Mouse (Mus musculus): ENCODE measurements around the gene Phkg2. TPM values are rescaled to one million over a fixed set of nuclear protein-coding genes. Genes with fewer than 3 reads are reported as not detected.

Phkg2 gene
- polyA plus RNA-seq, 1 experiment = 53.6 TPM

DNA sequence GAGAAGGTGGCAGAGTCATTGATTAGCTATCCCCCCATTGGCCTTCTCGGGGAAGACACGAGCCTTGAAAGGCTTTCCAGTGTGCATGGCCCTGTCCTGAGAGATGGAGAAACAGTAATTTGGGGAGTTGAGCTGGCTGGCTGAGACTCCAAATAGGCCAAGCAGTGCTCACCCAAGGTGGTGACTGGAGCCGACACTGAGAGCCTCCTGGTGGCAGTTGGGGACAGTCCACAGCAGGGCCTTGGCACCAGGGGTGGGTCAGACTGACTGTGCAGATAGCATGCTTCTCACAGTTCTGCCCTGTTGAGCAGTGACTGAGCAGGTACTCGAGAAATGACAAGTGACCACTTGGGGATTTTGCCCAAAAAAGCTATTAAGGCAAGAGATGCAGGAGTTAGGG is 28.6 kb downstream of the Phkg2 start:
- WGBS = 74% methylated on average over 4 of the region's 4 CpGs
- TF ChIP-seq POLR2A (IDR thresholded peaks at IDR 0.05; ENCODE audit: low read depth, low read length) = no peak
- TF ChIP-seq CTCF (conservative IDR thresholded peaks at IDR 0.05; ENCODE audit: insufficient read depth, insufficient read length, low read depth, low read length) = no peak
- no peak for DNase-seq
- Histone ChIP-seq H3K4me3 (ENCODE audit: insufficient read depth, low read depth, low read length) (no peak overlapping the region), H3K4me1 (ENCODE audit: control insufficient read depth, insufficient read depth, low read length) (no peaks in the 10 kb centered on the region), H3K27ac (ENCODE audit: insufficient read depth, low read depth, low read length) (no peak overlapping the region), H3K27me3 (replicated peaks; ENCODE audit: control insufficient read depth, insufficient read depth, low read length) (no peaks in the 10 kb centered on the region), H3K36me3 (ENCODE audit: control insufficient read depth, insufficient read depth, low read length) (peaks cover 8% of the 10 kb centered on the region)

DNA sequence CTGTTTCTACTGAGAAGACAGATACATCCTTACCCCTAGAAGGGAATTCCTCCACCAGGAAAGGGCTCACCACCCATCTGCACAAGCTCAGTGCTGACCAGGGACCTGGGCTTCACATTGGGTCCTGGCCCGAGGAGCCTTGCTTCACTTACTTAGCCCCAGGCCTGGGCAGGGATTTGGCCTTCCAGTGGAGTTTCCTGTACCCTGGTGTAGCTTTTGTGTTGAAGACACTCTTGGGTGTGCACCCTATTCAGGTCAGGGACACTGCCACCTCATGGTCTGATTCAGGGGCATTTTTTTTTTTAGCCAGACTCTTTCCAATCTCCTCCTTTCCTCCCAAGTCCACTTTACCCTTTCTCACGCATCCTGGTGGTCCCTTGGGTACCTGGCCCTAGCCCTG is 29.8 kb downstream of the Phkg2 start:
- 79% methylated on average over 2 of the region's 2 CpGs for WGBS
- Histone ChIP-seq H3K36me3 (ENCODE audit: control insufficient read depth, insufficient read depth, low read length) (peaks cover 8% of the 10 kb centered on the region), H3K27ac (ENCODE audit: insufficient read depth, low read depth, low read length) (no peak overlapping the region), H3K4me3 (ENCODE audit: insufficient read depth, low read depth, low read length) (no peak overlapping the region), H3K4me1 (ENCODE audit: control insufficient read depth, insufficient read depth, low read length) (no peaks in the 10 kb centered on the region), H3K27me3 (replicated peaks; ENCODE audit: control insufficient read depth, insufficient read depth, low read length) (no peaks in the 10 kb centered on the region)
- no peak for TF ChIP-seq CTCF (conservative IDR thresholded peaks at IDR 0.05; ENCODE audit: insufficient read depth, insufficient read length, low read depth, low read length)
- no peak for DNase-seq

DNA sequence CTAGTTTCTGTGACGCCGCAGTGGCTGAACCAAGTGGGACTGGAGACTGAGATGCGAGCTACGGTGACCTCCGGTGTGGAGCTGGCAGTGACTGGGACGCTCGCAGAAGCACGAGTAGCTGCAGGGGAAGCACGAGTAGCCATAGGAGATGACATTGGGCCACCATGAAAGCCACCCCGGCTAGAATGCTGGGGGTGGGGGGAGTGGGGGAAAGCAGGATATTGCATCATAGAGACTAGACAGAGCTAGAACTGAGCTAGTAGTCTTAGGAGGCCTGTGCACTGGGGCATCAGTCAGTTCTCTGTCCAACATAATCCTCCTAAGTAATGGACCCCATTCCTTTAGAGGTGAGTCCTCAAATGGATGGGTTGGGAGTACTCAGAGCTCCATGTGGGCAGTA is 31.1 kb downstream of the Phkg2 start:
- Histone ChIP-seq H3K27me3 (replicated peaks; ENCODE audit: control insufficient read depth, insufficient read depth, low read length) (no peaks in the 10 kb centered on the region), H3K4me1 (ENCODE audit: control insufficient read depth, insufficient read depth, low read length) (no peaks in the 10 kb centered on the region), H3K36me3 (ENCODE audit: control insufficient read depth, insufficient read depth, low read length) (peaks cover 6% of the 10 kb centered on the region), H3K27ac (ENCODE audit: insufficient read depth, low read depth, low read length) (no peak overlapping the region), H3K4me3 (ENCODE audit: insufficient read depth, low read depth, low read length) (no peak overlapping the region)
- 85% methylated on average over 10 of the region's 10 CpGs for WGBS
- TF ChIP-seq CTCF (conservative IDR thresholded peaks at IDR 0.05; ENCODE audit: insufficient read depth, insufficient read length, low read depth, low read length) = no peak
- TF ChIP-seq POLR2A (IDR thresholded peaks at IDR 0.05; ENCODE audit: low read depth, low read length) = no peak
- no peak for DNase-seq

DNA sequence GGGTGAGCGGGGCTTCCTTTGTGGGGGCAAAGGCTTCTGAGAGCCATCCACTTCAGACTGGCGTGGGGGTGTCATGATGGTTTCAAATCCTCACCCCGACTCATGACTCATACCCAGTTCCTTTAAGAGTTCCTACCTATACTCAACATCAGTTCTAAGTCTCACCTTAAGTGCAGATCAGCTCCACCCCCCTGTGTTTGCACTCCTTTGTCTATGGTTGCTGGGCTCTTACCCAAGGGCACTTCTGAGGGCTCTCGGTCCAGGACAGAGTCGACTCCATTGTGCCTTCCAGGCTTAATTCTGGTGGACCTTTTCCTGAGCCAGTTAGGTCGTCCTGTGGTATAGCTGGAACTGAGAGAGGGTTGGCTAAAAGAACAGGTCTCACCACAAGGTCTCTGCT is 34.0 kb downstream of the Phkg2 start:
- Histone ChIP-seq H3K36me3 (ENCODE audit: control insufficient read depth, insufficient read depth, low read length) (peaks cover 6% of the 10 kb centered on the region; the same call in 1 of the 2 replicates), H3K27me3 (replicated peaks; ENCODE audit: control insufficient read depth, insufficient read depth, low read length) (no peaks in the 10 kb centered on the region), H3K4me1 (ENCODE audit: control insufficient read depth, insufficient read depth, low read length) (no peaks in the 10 kb centered on the region), H3K4me3 (ENCODE audit: insufficient read depth, low read depth, low read length) (no peak overlapping the region), H3K27ac (ENCODE audit: insufficient read depth, low read depth, low read length) (no peak overlapping the region)
- DNase-seq = no peak
- 87% methylated on average over 6 of the region's 6 CpGs for WGBS
- TF ChIP-seq POLR2A (IDR thresholded peaks at IDR 0.05; ENCODE audit: low read depth, low read length) = no peak

DNA sequence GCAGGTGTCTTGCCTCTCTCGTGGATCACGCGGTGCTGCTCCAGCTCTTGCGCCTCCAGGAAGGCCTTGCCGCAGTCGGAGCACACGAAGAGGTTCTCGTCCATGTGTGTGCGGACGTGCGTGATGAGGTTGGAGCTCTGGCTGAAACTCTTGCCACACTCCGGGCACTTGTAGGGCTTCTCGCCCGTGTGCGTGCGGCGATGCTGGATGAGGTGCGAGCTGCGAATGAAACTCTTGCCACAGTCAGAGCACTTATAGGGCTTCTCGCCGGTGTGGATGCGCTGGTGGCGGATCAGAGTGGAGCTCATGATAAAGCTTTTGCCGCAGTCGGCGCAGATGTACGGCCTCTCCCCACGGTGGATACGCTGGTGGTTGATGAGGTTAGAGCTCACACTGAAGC is 37.9 kb downstream of the Phkg2 start:
- peaks cover 3% of the 10 kb centered on the region; the same call in 1 of the 2 replicates for H3K36me3 ChIP-seq (ENCODE audit: control insufficient read depth, insufficient read depth, low read length)
- peaks cover 8% of the 10 kb centered on the region; the same call in 1 of the 2 replicates for H3K4me1 ChIP-seq (ENCODE audit: control insufficient read depth, insufficient read depth, low read length)
- TF ChIP-seq POLR2A (IDR thresholded peaks at IDR 0.05; ENCODE audit: low read depth, low read length) (no peak), CTCF (conservative IDR thresholded peaks at IDR 0.05; ENCODE audit: insufficient read depth, insufficient read length, low read depth, low read length) (no peak)
- no peak overlapping the region for H3K27ac ChIP-seq (ENCODE audit: insufficient read depth, low read depth, low read length)
- 96% methylated on average over 29 of the region's 29 CpGs for WGBS
- DNase-seq = no peak
- no peaks in the 10 kb centered on the region for H3K27me3 ChIP-seq (replicated peaks; ENCODE audit: control insufficient read depth, insufficient read depth, low read length)
- no peak overlapping the region for H3K4me3 ChIP-seq (ENCODE audit: insufficient read depth, low read depth, low read length)

DNA sequence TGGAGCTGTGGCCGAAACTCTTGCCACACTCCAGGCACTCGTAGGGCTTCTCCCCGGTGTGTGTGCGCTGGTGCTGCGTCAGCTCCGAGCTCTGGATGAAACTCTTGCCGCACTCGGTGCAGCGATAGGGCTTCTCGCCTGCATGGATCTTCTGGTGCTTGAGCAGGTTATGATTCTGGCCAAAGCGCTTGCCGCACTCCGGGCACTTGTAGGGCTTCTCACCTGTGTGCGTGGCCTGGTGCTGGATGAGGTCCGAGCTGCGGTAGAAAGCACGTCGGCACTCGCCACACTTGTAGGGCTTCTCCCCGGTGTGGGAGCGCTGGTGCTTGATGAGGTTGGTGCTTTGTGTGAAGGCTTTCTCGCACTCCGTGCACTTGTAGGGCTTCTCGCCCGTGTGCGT is 38.4 kb downstream of the Phkg2 start:
- no peak for DNase-seq
- Histone ChIP-seq H3K27me3 (replicated peaks; ENCODE audit: control insufficient read depth, insufficient read depth, low read length) (no peaks in the 10 kb centered on the region), H3K27ac (ENCODE audit: insufficient read depth, low read depth, low read length) (no peak overlapping the region), H3K4me3 (ENCODE audit: insufficient read depth, low read depth, low read length) (no peak overlapping the region), H3K4me1 (ENCODE audit: control insufficient read depth, insufficient read depth, low read length) (peaks cover 8% of the 10 kb centered on the region; the same call in 1 of the 2 replicates), H3K36me3 (ENCODE audit: control insufficient read depth, insufficient read depth, low read length) (peaks cover 3% of the 10 kb centered on the region; the same call in 1 of the 2 replicates)
- TF ChIP-seq POLR2A (IDR thresholded peaks at IDR 0.05; ENCODE audit: low read depth, low read length) (no peak), CTCF (conservative IDR thresholded peaks at IDR 0.05; ENCODE audit: insufficient read depth, insufficient read length, low read depth, low read length) (no peak)
- 96% methylated on average over 26 of the region's 26 CpGs for WGBS

DNA sequence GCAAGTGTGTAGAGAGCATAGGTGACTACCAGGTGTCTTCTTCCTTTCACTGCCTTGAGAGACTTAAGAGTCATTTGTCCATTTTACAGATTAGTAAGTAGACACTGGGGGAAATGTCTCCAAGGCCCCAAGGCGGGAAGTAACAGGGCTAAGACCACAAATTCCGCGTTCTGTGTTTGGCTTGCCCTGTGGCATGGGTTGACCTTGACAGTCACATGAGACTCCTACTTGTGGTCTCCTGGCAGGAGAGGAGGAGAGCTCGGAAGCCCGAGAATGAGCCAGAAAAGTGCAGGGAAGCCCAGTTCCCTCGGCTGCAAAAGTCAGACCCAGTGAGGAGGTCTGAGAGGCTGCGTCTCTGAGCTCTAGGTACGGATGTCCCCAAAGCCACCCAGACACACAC is 40.4 kb downstream of the Phkg2 start:
- Histone ChIP-seq H3K27me3 (replicated peaks; ENCODE audit: control insufficient read depth, insufficient read depth, low read length) (no peaks in the 10 kb centered on the region), H3K4me1 (ENCODE audit: control insufficient read depth, insufficient read depth, low read length) (peaks cover 8% of the 10 kb centered on the region; the same call in 1 of the 2 replicates), H3K4me3 (ENCODE audit: insufficient read depth, low read depth, low read length) (peak overlapping the region; percentile 93; the same call in 1 of the 2 replicates), H3K27ac (ENCODE audit: insufficient read depth, low read depth, low read length) (peak overlapping the region; percentile 92), H3K36me3 (ENCODE audit: control insufficient read depth, insufficient read depth, low read length) (peaks cover 3% of the 10 kb centered on the region; the same call in 1 of the 2 replicates)
- WGBS = 57% methylated on average over 8 of the region's 8 CpGs
- TF ChIP-seq POLR2A (IDR thresholded peaks at IDR 0.05; ENCODE audit: low read depth, low read length) (no peak), CTCF (conservative IDR thresholded peaks at IDR 0.05; ENCODE audit: insufficient read depth, insufficient read length, low read depth, low read length) (no peak)
- peak; percentile 50 for DNase-seq

Data from kidney, adult 2 months (tissue).